Mouse (Mus musculus) NIH3T3 (cell line): Measurements from ENCODE around the gene Des.

ENCODE experiments used
- DNase-seq: peaks from one replicate; pipeline ENCODE4 v3.0.0-alpha.2; 2012; ENCODE audit warnings: low read depth

Des gene

GRCm38 (mm10) chr1:75347279-75347678 lies 12.8 kb upstream of the Des start:
- DNase-seq, result peak; percentile 71

- no peak for DNase-seq
Measured at GRCm38 (mm10) chr1:75349275-75349674, 10.9 kb upstream of the Des start.

GRCm38 (mm10) chr1:75357261-75357660 lies 2.9 kb upstream of the Des start:
- DNase-seq, result peak; percentile 73

GRCm38 (mm10) chr1:75358009-75358408 lies 2.1 kb upstream of the Des start:
- no peak for DNase-seq

- peak; percentile 59 for DNase-seq
Measured at GRCm38 (mm10) chr1:75359346-75359745, 783 bp upstream of the Des start.

GRCm38 (mm10) chr1:75361123-75361522 lies 994 bp downstream of the Des start:
- DNase-seq, result no peak

GRCm38 (mm10) chr1:75361750-75362149 lies 1.6 kb downstream of the Des start:
- no peak for DNase-seq

- no peak for DNase-seq
Measured at GRCm38 (mm10) chr1:75363868-75364267, 3.7 kb downstream of the Des start.

GRCm38 (mm10) chr1:75365510-75366137 lies 5.5 kb downstream of the Des start:
- DNase-seq, result no peak

- no peak for DNase-seq
Measured at GRCm38 (mm10) chr1:75369360-75369983, 9.3 kb downstream of the Des start.

GRCm38 (mm10) chr1:75369984-75370660 lies 10.0 kb downstream of the Des start:
- peak; percentile 79 for DNase-seq

- peak; percentile 77 for DNase-seq
Measured at GRCm38 (mm10) chr1:75371317-75372095, 11.4 kb downstream of the Des start.

GRCm38 (mm10) chr1:75372450-75372849 lies 12.3 kb downstream of the Des start:
- no peak for DNase-seq

- no peak for DNase-seq
Measured at GRCm38 (mm10) chr1:75373276-75373675, 13.1 kb downstream of the Des start.

- peak; percentile 31 for DNase-seq
Measured at GRCm38 (mm10) chr1:75374950-75375936, 15.1 kb downstream of the Des start, which contains the start of gene Speg. Gene Speg (plus strand): TSS chr1:75375297.

- DNase-seq, result no peak
Measured at GRCm38 (mm10) chr1:75379196-75379595, 19.1 kb downstream of the Des start.

- no peak for DNase-seq
Measured at GRCm38 (mm10) chr1:75379931-75380330, 19.8 kb downstream of the Des start.

- DNase-seq, result no peak
Measured at GRCm38 (mm10) chr1:75380951-75381350, 20.8 kb downstream of the Des start.

- DNase-seq, result peak; percentile 77
Measured at GRCm38 (mm10) chr1:75381482-75382355, 21.6 kb downstream of the Des start.
